Mouse (Mus musculus) embryonic facial prominence, embryonic 15.5 days (tissue): ENCODE results near the gene Zfand2b. TPM values are rescaled to one million over a fixed set of nuclear protein-coding genes. Genes with fewer than 3 reads are reported as not detected.

Experiments used
- ATAC-seq: fragments of 200-750 bp; cut with Nextera tagmentation; 2 replicates; pipeline ENCODE4 v1.8.0; 2017; ENCODE audit warnings: low read depth, moderate TSS enrichment; ENCODE audit not compliant: insufficient number of reproducible peaks, low FRiP score, low TSS enrichment
- H3K27ac ChIP-seq: fragments of 300-500 bp; sonication (generic); replicated peaks from 2 replicates; pipeline ENCODE4 v1.5.1; 2015; ENCODE audit warnings: mild to moderate bottlenecking, inconsistent platforms
- H3K27me3 ChIP-seq: fragments of 300-500 bp; sonication (generic); 2 replicates; pipeline ENCODE4 v1.6.1; 2015; ENCODE audit warnings: inconsistent platforms
- H3K36me3 ChIP-seq: fragments of 300-500 bp; sonication (generic); 2 replicates; pipeline ENCODE4 v1.6.1; 2015; ENCODE audit warnings: mild to moderate bottlenecking, inconsistent platforms
- H3K4me1 ChIP-seq: fragments of 300-500 bp; sonication (generic); 2 replicates; pipeline ENCODE4 v1.6.1; 2015; ENCODE audit warnings: inconsistent platforms
- H3K4me2 ChIP-seq: fragments of 300-500 bp; sonication (generic); replicated peaks from 2 replicates; pipeline ENCODE4 v1.6.1; 2015; ENCODE audit warnings: mild to moderate bottlenecking, inconsistent platforms
- H3K4me3 ChIP-seq: fragments of 300-500 bp; sonication (generic); replicated peaks from 2 replicates; pipeline ENCODE4 v1.5.1; 2015; ENCODE audit warnings: mild to moderate bottlenecking, inconsistent platforms
- H3K9ac ChIP-seq: fragments of 300-500 bp; sonication (generic); 2 replicates; pipeline ENCODE4 v1.6.1; 2015; ENCODE audit warnings: inconsistent platforms
- H3K9me3 ChIP-seq: fragments of 300-500 bp; sonication (generic); replicated peaks from 2 replicates; pipeline ENCODE4 v1.6.1; 2016; ENCODE audit warnings: inconsistent platforms
- WGBS: fragments of 180-500 bp; shearing (Covaris S2); methylation state at CpG from one replicate; pipeline ENCODE4 v1.1.7; 2015; 5-methylcytosine and 5-hydroxymethylcytosine counted together
- polyA plus RNA-seq: library from polyadenylated mRNA; unstranded; fragments of >200 nt; fragmentation: Nextera tagmentation; extraction: Ambion mirVana; gene quantifications from 2 replicates; pipeline ENCODE4 v1.2.1, GENCODE M21; 2015

Gene Zfand2b
- polyA plus RNA-seq, 1 experiment from 2014 or later = 51.2 TPM

GRCm38 (mm10) chr1:75191622-75192402, 23.4 kb downstream of the Zfand2b start, which contains the start of the genes Ankzf1 and Atg9a:
Ankzf1 (plus strand) TSS chr1:75192151.
Atg9a (minus strand) TSS chr1:75192196.
- Histone ChIP-seq H3K27ac (peak within 1 kb of the TSS; percentile 95), H3K4me2 (peak within 1 kb of the TSS; percentile 79), H3K36me3 (peaks cover 39% of the 10 kb centered on the region), H3K4me3 (peak within 1 kb of the TSS; percentile 90), H3K4me1 (peaks cover 21% of the 10 kb centered on the region), H3K9me3 (no peaks in the 10 kb centered on the region), H3K27me3 (no peaks in the 10 kb centered on the region), H3K9ac (peak within 1 kb of the TSS; percentile 87)
- WGBS = under 1% methylated on average over 56 of the region's 56 CpGs
- ATAC-seq = peak; percentile 99

GRCm38 (mm10) chr1:75192452-75192851, 24.0 kb downstream of the Zfand2b start:
- 0% methylated on average over 19 of the region's 19 CpGs for WGBS
- peak overlapping the region; percentile 90 for H3K4me3 ChIP-seq

GRCm38 (mm10) chr1:75201236-75201635, 32.8 kb downstream of the Zfand2b start:
- Histone ChIP-seq H3K9me3 (no peaks in the 10 kb centered on the region), H3K36me3 (peaks cover 39% of the 10 kb centered on the region), H3K4me2 (no peak overlapping the region), H3K27me3 (no peaks in the 10 kb centered on the region), H3K27ac (no peak overlapping the region), H3K4me3 (no peak overlapping the region), H3K4me1 (no peaks in the 10 kb centered on the region), H3K9ac (no peak overlapping the region)
- ATAC-seq = no peak
- WGBS = 94% methylated on average over 1 of the region's 1 CpGs

More at GRCm38 (mm10) chr1:75192452-75192851, 24.0 kb downstream of the Zfand2b start:
- peaks cover 21% of the 10 kb centered on the region for H3K4me1 ChIP-seq
- ATAC-seq = no peak
- H3K4me2 ChIP-seq = peak overlapping the region; percentile 79
- H3K9ac ChIP-seq = peak overlapping the region; percentile 87
- peaks cover 37% of the 10 kb centered on the region for H3K36me3 ChIP-seq
- peak overlapping the region; percentile 95 for H3K27ac ChIP-seq
- H3K9me3 ChIP-seq = no peaks in the 10 kb centered on the region
- H3K27me3 ChIP-seq = no peaks in the 10 kb centered on the region

- Histone ChIP-seq H3K4me1 (peaks cover 42% of the 10 kb centered on the region), H3K9ac (peak overlapping the region; percentile 53), H3K9me3 (no peaks in the 10 kb centered on the region), H3K36me3 (peaks cover 24% of the 10 kb centered on the region), H3K4me2 (peak overlapping the region; percentile 90), H3K4me3 (peak overlapping the region; percentile 73), H3K27ac (peak overlapping the region; percentile 63), H3K27me3 (no peaks in the 10 kb centered on the region)
- WGBS = 13% methylated on average over 34 of the region's 34 CpGs
- ATAC-seq = no peak
These were observed 40.7 kb downstream of the Zfand2b start for GRCm38 (mm10) chr1:75208967-75209678.

- H3K27me3 ChIP-seq = no peaks in the 10 kb centered on the region
- WGBS = 5% methylated on average over 42 of the region's 42 CpGs
- H3K4me1 ChIP-seq = peaks cover 42% of the 10 kb centered on the region
- H3K4me2 ChIP-seq = peak within 1 kb of the TSS; percentile 90
- peaks cover 36% of the 10 kb centered on the region for H3K36me3 ChIP-seq
- no peak within 1 kb of the TSS for H3K27ac ChIP-seq
- H3K9ac ChIP-seq = peak within 1 kb of the TSS; percentile 93
- peak; percentile 90 for ATAC-seq
- no peaks in the 10 kb centered on the region for H3K9me3 ChIP-seq
- H3K4me3 ChIP-seq = peak within 1 kb of the TSS; percentile 73
These were observed 42.0 kb downstream of the Zfand2b start, which contains the start of the genes Glb1l and Stk16 for GRCm38 (mm10) chr1:75210136-75211087. Glb1l (minus strand) TSS chr1:75210813. Stk16 (plus strand) TSS chr1:75210838.

GRCm38 (mm10) chr1:75211141-75211708, 42.8 kb downstream of the Zfand2b start:
- no peak overlapping the region for H3K27ac ChIP-seq
- no peak for ATAC-seq
- 12% methylated on average over 17 of the region's 17 CpGs for WGBS
- H3K4me2 ChIP-seq = peak overlapping the region; percentile 90
- H3K9ac ChIP-seq = peak overlapping the region; percentile 93
- peaks cover 42% of the 10 kb centered on the region for H3K4me1 ChIP-seq
- H3K27me3 ChIP-seq = no peaks in the 10 kb centered on the region
- H3K9me3 ChIP-seq = no peaks in the 10 kb centered on the region
- peaks cover 41% of the 10 kb centered on the region for H3K36me3 ChIP-seq
- peak overlapping the region; percentile 73 for H3K4me3 ChIP-seq

GRCm38 (mm10) chr1:75212542-75212941, 44.1 kb downstream of the Zfand2b start:
- Histone ChIP-seq H3K4me3 (no peak overlapping the region), H3K4me2 (no peak overlapping the region), H3K4me1 (peaks cover 42% of the 10 kb centered on the region), H3K9me3 (no peaks in the 10 kb centered on the region), H3K9ac (no peak overlapping the region), H3K27me3 (peaks cover 8% of the 10 kb centered on the region), H3K27ac (no peak overlapping the region), H3K36me3 (peaks cover 41% of the 10 kb centered on the region)
- no peak for ATAC-seq
- 71% methylated on average over 4 of the region's 4 CpGs for WGBS

- peaks cover 14% of the 10 kb centered on the region for H3K27me3 ChIP-seq
- H3K9ac ChIP-seq = no peak overlapping the region
- H3K4me1 ChIP-seq = peaks cover 42% of the 10 kb centered on the region
- no peak overlapping the region for H3K4me3 ChIP-seq
- peaks cover 41% of the 10 kb centered on the region for H3K36me3 ChIP-seq
- no peak overlapping the region for H3K4me2 ChIP-seq
- no peak for ATAC-seq
- no peaks in the 10 kb centered on the region for H3K9me3 ChIP-seq
- WGBS = 89% methylated on average over 7 of the region's 7 CpGs
- H3K27ac ChIP-seq = no peak overlapping the region
These were observed 44.6 kb downstream of the Zfand2b start for GRCm38 (mm10) chr1:75213096-75213495.

GRCm38 (mm10) chr1:75214442-75214841, 46.0 kb downstream of the Zfand2b start:
- no peak overlapping the region for H3K4me2 ChIP-seq
- no peak overlapping the region for H3K4me3 ChIP-seq
- no peaks in the 10 kb centered on the region for H3K9me3 ChIP-seq
- H3K36me3 ChIP-seq = peaks cover 41% of the 10 kb centered on the region
- H3K27me3 ChIP-seq = peaks cover 27% of the 10 kb centered on the region
- H3K27ac ChIP-seq = no peak overlapping the region
- no peak overlapping the region for H3K9ac ChIP-seq
- ATAC-seq = no peak
- WGBS = 69% methylated on average over 2 of the region's 2 CpGs
- H3K4me1 ChIP-seq = peaks cover 43% of the 10 kb centered on the region

- Histone ChIP-seq H3K4me2 (no peak overlapping the region), H3K36me3 (peaks cover 41% of the 10 kb centered on the region), H3K9me3 (no peaks in the 10 kb centered on the region), H3K27me3 (peaks cover 32% of the 10 kb centered on the region), H3K9ac (no peak overlapping the region), H3K4me3 (no peak overlapping the region), H3K4me1 (peaks cover 43% of the 10 kb centered on the region), H3K27ac (no peak overlapping the region)
- WGBS = 71% methylated on average over 5 of the region's 5 CpGs
- no peak for ATAC-seq
These were observed 46.4 kb downstream of the Zfand2b start for GRCm38 (mm10) chr1:75214886-75215285.
